Mouse (Mus musculus) natural killer cell, adult 2 months (primary cell): Measurements from ENCODE around the gene Mag.

Source experiments
- DNase-seq, 2 experiments: peaks; one replicate each; pipeline ENCODE4 v3.0.0; 2022; ENCODE audit warnings: low spot score in 2 of 2

Mag gene

GRCm38 (mm10) chr7:30878950-30879349 lies 35.7 kb downstream of the Mag start:
- DNase-seq: peak in 1 of 2 experiments; percentile 35

DNA sequence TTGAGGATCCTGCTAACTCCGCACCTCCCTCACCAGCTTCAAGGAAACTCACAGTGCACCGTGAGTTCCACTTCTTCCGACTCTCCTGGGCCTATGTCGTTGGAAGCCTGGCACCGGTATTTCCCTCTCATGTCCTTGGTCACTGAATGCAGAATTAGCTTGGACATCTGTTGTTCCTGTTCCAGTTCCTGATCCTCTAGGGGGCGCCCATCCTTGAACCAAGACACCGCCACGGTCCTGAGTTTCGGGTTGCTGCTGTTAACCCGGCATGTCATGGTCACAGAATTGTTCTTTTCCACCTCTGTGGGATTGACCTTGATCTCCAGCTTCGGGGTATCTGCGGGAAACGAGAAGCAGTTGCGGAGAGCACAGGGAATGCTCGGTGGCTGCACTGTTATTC lies 41.6 kb downstream of the Mag start:
- DNase-seq: peak; percentile 67 to 77

DNA sequence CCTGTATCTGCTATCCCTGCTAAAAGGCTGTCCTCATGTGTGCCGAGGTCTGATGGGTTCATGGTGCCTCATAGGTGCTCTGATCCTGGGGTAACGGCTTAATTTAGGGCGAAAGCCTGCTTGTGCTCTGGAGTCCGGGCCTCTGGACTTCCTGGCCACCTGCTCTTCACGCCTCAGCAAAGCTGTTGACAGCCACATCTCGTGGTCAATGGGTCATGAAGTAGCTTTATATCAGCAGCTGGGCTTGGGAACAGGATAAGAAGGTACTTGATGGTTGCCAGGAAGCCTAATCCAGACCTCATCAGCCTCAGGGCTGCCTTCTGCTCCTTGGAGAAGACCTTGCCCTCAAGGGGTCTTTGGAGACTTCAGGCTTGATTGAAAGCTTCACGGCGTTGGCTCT lies 51.3 kb downstream of the Mag start:
- DNase-seq: no peak

- no peak for DNase-seq
Observed at GRCm38 (mm10) chr7:30861464-30861863, 53.2 kb downstream of the Mag start, which contains the start of gene Ffar1. Gene Ffar1, minus strand, starts transcription at chr7:30861564.

GRCm38 (mm10) chr7:30859635-30860402 lies 54.9 kb downstream of the Mag start:
- peak; percentile 36 to 56 for DNase-seq

GRCm38 (mm10) chr7:30859290-30859634 lies 55.4 kb downstream of the Mag start:
- DNase-seq: peak; percentile 60 to 85

DNA sequence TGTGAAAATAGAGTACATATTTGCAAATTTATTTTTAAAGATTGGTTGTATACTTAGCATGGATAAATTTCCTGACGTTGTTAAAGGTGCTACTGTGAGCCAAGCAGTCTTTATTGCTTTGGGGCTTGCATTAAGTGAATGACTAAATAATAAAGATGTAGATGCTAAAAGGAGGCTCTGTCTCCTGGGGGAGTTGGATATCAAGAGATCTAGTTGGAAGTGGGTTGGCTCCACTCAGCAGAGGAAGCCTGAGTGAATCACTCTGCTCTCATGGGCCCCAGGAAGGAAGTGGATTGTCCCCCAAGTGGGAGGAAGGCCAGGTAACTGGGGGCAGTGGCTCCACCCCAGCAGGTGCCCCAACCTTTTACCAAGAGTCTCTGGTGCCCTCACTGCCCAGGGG lies 56.9 kb downstream of the Mag start:
- DNase-seq: no peak

GRCm38 (mm10) chr7:30856078-30856477 lies 58.6 kb downstream of the Mag start, which contains the start of gene Ffar3:
Gene Ffar3, minus strand, starts transcription at chr7:30856178.
- no peak for DNase-seq

DNA sequence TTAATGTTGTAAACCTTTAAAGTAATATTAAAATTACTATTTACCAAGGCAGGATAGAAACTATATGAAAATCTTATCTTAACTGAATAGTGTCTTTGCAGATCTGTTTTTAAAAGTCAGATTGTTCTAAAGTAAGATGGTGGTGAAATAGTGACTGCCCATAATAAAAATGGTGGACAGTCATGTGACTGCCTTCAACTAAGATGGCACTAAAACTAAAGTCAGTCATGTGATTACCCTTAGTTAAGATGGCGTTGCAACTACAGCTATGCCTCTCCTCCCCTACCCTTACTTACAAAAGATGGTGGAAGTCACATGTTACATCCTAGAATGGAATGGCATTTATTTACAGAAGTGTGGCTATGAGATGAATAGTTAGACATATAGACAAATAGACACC lies 63.3 kb downstream of the Mag start:
- DNase-seq: no peak
